Mouse (Mus musculus): Measurements from ENCODE around the gene Hand1.

DNA sequence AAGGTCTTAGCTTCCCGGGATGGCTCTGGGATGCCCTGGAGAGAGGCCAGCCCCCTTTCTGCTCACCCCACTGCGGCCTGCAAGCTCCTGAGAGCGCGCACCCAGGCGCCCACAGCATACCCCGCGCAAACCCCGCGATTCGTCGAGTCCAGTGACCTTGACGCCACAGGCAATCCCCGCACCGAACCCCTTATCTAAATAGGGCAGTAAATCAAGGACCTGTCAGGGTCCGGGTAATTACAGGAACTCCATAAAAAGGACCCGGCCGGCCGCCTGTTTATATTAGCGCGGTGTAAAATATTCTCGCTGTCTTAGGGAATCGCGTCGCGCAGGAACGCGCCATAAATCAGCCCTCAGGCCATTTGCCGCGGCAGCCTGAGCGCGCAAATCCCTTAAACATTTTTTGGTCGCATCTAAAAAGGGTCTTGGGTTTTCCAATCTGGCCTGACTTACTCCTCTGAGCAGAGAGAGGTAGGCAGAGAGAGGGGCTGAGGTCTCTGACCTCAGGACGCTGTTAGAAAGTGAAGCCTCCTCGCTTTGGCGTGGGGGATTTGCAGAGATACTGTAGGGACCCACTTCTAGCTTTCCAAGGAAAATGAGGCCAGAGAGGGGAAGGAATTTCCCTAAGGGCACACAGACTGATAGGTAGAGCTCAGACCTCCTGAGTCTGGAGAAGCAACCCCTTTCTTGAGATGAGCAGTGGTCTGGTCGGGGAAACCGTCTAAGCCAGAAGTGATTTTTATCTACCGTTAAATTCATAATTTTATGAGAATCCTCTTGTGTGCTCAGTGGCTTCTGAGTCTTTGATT lies 4.5 kb upstream of the Hand1 start:
- no peak for TF ChIP-seq POLR2A (IDR thresholded peaks at IDR 0.05; ENCODE audit: borderline replicate concordance, insufficient read depth, low read length)
- TF ChIP-seq CTCF (IDR thresholded peaks at IDR 0.05; ENCODE audit: borderline replicate concordance, insufficient read depth, low read depth, low read length) = no peak

All from cerebellum, adult 2 months (tissue).